Mouse (Mus musculus): ENCODE results near the gene Lefty2.

- TF ChIP-seq MYOD1 (IDR thresholded peaks at IDR 0.05; ENCODE audit: control insufficient read depth, insufficient read length, low read depth) (no peak), CTCF (IDR thresholded peaks at IDR 0.05; ENCODE audit: control insufficient read depth, insufficient read depth, insufficient read length) (no peak), MAX (IDR thresholded peaks at IDR 0.05) (no peak)
Observed at GRCm38 (mm10) chr1:180875126-180875525, 17.8 kb upstream of the Lefty2 start.

Measured in C2C12 (cell line).